Mouse (Mus musculus): Measurements from ENCODE around the gene Vwa8.
"Not testable (repeated sequence)": the region's sequence is repeated elsewhere in the genome, so short reads cannot be mapped to it uniquely, and the experiment has no call there.

Gene Vwa8

DNA sequence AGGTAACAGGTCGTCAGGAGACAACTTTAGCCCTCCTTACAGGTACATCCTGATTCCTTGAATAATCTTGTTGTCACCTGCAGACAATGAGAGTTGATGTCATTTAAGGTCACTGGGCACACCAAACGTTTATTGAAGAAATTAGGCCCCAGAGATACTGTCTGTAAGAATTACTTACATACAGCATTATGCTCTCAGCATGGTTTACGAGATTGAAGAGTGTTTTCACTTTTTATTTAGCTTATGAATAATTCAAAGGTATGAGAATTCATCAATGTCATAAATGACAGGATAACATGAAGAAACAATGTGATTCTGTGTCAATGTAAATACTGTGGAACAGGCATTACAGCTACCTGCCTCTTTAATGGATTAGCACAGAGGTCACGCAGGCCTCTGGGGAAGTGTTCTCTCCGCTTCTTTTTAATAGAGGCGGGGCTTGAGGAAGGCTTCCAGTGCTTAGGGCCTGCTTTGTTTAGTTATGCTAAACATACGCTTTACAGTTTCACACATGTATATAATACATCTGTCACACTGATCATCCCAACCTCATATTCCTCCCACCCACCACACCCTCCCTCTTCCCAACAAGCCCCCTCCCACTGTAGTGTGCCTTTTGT, 37.2 kb downstream of the Vwa8 start:
- DNase-seq = no peak

DNA sequence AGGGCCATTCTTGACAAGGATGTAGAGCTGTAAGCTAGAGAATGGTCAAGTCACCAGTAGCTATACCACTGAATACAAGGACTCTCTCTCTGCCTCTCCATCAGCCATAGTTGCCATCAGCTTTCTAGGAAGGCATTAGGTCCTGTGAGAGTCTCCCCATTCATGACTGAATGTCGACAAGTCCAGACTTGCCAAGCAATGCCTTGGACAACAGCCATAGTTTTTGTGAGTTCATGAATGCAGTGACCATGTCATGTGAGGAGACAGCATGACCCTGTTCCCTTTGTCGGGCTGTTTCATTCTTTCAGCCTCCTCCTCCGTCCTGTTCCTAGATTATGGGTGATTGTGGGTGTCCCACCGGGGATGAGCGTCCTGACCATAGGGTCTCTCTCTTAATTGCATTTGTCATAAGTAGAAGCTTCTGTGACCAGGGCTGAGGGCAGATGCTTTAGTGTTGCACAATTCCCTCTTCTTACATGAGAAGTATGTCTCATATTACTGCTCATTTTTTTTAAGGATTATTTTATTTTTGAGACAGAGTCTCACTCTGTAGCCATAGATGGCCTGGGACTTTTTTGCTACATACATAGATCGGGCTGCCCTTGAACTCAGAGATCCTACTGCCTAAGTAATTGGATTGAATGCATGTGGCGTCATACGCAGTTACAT, 37.8 kb downstream of the Vwa8 start:
- no peak for DNase-seq

DNA sequence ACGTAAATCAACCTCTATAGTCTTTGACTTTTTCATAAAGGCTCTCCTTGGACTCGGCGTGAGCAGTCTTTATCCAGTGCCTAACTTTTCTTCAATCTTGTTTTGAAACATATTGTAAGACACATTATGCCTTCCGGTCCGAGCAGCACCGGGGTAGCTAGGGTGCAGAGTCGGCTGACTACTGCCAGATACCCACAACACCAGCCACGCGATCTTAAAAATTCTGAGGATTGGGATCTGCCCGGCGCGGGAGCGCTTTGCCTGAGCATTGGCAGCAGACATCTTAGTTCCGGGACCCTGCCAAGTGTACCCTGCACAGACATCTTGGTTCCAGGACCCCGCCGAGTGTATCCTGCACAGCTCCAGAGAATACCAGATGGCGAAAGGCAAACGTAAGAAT, 38.6 kb downstream of the Vwa8 start:
- not testable (repeated sequence) for DNase-seq

DNA sequence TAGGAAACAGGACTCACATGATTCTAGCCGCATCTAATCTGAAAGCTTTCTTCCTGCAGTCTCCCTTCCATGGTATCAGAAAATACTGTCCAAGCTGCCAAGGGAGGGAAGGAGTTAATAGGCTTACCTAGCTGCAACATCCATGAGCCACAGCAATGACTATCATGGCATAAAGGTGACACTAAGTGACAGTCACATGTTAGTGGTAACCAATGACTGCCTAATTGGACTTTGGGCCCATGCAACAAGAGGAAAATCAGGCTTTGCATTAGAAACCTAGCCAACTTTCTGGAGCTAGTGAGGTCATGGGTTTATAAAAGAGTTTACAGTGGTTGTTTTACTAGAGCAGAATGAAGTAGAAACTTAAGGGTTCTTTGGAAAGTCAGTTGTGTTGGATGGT, 46.6 kb downstream of the Vwa8 start:
- no peak for DNase-seq

DNA sequence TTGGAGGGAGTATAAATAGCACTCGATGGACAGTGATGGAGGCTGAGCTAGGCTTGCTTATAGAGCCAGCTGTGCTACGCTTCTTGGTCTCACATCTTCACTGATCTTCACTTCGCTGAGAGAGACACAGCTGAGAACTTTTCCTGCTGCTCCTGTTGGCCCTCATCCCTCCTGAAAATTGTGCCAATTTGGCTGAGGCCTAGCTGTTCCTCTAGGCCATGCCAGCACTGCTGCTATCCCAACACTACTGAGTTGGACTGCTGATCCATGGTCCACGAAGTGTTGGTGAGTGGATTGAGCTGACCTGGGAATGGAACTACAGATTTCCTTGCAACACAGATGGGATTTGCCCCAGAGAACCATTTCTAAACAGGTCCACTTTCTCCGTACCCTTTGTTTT, 47.4 kb downstream of the Vwa8 start:
- DNase-seq = peak; percentile 31 to 67

DNA sequence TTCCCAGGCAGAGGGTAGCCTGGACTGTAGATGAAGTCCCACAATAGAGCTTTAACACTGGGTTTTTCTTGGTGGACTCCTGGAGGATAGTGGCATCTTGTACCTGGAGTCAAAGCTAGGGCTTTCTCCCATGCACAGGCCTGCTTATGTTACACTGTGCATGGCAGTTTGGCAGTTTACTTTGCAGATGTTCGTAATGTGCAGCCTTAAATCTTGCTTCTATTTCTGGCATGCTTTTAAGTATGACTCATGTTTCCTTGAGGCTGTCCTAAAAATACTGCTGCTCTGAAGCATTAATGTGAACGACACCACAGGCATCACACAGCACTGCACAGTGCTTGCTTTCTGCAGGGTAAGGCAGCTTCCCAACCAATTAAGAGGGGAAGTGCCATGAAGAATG, 51.9 kb downstream of the Vwa8 start:
- DNase-seq = peak in 1 of 2 experiments; percentile 15

DNA sequence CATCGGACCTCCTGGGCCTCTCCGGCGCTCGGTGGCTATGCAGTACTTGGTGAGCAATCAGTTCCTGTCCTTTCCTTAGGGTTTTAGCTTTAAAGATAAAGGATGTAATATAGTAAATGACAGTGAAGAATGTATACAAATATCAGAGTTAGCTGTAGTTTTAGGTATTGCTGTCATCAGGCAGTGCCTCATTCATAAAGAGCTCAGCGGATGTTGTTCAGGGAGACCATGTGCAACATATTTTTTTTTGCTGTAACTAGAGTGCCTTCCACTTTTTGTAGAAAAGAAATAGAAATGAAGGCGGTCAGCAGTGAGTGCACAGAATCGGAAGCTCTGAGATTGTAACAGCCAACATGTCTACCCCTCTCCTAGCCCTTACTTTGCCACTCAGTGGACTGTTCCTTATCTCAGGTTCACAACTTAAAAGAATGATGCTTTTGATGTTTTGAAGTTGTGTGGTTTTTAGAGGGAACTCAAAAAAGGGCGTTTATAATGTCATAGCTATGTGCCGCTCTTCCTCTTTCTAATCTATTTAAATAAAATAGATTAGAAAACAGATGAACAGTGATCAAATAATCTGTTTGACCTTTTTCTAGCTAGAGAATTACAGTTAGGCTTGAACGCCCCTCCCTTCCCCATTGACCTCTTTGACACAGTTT, 59.5 kb downstream of the Vwa8 start:
- no peak for DNase-seq

DNA sequence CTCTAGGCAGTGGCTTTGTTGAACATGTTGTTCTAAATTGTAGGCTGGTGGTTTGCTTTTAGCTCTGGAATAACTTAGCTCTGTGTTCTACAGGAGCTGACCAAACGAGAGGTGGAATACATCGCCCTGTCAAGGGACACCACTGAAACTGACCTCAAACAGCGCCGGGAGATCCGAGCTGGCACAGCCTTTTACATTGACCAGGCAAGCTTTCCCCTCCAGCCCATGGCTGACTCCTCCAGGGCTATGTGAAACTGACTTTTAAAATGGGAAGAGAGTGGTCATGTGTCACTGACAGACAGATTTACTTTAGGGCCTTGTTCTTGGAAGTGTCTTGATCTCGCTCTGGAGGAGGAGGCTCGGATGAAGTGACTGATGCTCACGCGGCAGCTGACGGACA, 63.2 kb downstream of the Vwa8 start:
- no peak for DNase-seq

DNA sequence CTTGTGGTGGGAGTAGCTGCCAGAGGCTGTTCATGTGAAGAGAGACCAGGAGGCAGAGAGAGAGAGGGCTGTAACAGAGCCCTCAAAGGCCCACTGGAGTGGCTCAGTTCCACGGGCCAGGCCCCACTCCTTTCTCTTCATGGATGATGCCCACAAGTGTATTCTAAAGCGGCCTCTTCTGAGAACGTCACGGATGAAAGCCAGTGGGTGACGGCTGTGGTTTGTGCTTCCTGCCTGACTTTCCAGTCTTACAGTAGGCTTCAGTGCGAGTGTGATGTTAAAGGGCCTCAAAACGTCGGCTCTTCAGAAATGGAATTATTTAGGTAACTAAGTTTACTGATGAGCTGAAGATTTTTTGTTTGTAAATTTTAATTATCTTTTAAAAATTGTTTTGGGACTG, 65.3 kb downstream of the Vwa8 start:
- DNase-seq = no peak

DNA sequence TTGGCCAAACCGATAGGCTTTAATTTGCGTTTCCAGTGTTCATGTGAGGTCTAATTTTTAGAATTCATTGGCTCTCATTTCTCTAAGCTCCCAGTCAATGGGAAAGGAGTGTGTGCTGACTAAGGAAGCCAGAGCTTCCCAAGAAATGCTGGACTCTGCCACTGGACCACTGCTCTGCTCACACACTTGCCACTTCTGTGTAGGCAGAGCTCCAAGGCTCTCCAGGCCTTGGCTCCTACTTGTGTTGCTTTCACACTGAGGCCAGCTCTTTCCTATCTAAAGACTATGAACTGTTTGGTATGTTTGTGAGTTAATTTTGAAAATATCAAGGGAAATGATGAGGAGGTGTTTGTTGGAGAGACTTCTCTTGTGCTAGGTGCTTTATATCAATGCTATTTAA, 67.8 kb downstream of the Vwa8 start:
- no peak for DNase-seq

DNA sequence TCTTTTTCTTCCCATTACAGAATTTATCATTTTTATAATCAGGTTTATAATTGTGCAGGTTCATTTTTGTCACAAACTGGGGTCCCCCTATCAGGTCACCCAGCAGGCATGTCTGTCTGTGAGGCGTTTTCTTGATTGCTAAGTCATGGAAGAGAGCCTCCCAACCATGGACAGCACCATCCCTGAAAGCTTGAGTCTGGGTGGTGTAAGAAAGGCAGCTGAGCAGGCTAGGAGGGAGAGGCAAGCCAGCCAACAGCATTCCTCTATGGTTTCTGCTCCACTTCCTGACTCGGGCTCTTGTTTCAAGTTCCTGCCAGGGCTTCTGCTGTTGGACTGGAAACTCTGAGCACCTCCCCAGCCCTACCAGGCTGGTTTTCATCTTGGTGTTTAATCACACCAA, 72.4 kb downstream of the Vwa8 start:
- no peak for DNase-seq

DNA sequence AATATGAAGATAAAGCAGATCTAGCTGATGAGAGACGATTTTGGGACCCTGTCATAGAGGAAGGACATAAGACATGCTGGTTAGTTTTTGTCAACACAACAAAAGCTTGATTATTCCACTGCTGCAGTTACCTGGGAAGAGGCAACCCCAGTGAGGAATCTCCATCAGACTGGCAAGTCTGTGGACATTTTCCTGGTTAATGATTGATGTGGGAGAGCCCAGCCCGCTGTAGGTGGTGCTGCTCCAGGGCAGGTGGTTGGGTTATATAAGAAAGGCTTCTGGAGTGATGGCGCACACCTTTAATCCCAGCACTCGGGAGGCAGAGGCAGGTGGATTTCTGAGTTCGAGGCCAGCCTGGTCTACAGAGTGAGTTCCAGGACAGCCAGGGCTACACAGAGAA, 74.8 kb downstream of the Vwa8 start:
- no peak for DNase-seq

DNA sequence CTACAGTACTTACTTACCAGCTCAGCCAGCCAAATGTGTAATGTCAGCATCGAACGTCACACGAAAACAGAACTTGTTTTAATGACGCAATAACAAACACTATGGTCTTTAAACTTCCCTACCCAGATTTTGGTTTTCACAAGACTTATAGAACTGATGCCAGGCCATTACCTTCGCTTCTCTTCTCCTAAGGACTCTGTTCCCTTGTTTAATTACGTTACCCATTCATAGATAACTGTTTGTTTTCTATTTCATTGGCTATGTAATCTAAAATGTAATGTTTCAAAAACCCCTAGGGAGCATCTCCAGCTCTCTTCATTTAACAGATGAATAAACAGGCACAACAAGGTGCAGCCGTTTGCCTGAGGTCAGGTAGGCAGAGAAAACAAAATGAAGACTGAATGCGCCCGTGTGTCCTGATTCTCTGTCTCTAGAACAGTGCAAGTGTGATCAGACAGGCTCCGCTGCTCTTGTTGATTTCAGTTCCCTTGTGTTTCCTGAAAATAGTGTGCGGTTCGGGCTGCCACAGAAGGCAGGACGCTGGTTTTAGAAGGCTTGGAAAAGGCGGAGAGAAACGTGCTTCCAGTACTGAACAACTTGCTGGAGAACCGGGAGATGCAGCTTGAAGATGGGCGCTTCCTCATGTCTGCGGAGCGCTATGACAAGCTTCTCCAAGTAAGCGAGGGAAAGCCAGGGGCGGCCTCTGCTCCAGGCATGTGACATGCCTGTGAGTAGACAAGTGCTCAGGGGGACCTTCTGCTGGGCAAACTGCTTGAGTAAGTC, 76.1 kb downstream of the Vwa8 start:
- DNase-seq = no peak

DNA sequence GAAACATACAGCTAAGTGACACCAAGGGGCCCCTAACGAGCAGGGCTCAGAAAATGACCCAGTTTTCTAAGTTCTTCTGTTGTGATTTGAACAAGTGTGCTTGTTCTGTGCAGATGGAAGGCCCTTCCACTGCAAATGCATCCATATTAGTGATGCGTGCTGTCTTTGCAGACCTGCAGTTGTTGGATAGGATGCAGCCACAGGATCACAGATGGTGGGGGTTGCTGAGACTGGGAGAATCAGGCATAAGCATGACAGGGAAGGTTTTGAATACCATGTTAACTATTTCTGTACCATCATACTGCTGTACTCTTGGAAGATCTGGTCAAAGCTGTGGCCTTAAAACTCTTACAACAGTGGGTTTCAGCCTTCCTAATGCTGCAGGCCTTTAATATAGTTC, 83.2 kb downstream of the Vwa8 start:
- no peak for DNase-seq

DNA sequence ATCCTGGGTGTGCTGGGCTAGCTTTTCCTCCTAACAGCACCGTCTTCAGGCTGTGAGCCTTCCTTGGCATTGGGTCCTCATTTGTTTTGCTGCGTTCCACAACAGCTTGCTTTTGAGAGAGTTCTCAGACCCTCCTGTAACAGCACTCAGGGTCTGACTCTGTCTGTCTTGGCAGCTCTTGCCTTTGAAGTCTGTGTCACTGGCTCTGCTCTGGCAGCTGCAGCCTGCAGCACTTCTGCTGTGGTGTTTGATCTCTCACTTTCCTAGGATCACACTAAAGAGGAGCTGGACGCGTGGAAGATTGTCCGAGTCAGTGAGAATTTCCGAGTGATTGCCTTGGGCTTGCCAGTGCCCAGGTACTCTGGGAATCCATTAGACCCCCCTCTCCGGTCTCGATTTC, 84.5 kb downstream of the Vwa8 start:
- DNase-seq = no peak

DNA sequence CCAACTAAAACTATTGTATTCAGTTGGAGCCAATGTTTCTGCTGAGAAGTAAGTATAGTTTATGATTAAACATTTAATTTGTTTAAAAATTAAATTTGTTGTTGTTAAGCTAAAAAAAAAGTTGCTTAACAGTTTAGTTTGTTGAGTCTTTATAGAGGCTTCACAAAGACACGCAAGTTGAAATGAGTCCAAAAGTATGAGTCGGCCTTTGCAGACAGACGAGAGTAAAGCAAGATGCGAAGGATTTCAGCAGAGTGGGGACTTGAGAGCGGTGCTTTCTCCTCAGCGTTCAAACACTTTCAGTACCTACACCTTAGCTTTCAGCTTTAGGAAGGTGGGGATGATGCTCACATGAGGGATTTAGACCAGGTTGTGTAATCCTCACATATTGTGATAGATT, 85.7 kb downstream of the Vwa8 start:
- DNase-seq = no peak

DNA sequence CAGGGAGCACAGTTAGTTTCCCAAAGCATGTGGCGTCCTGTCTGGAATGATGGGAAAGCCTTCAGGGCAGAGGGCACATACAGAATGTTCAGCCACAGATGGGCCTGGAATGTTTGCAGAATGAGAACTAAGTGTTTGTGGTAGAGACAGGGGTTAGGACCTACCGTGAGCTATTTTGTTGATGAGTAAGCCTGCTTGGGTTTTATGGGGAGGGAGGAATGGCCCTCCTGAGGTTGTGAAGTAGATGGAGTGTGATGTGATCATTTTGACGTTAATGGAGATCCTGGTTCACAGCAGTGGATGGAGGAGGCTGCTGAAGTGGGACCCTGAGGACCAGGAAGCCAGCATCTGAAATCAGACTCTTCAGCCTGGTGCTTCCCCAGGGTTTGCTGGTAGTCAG, 86.9 kb downstream of the Vwa8 start:
- DNase-seq = no peak

DNA sequence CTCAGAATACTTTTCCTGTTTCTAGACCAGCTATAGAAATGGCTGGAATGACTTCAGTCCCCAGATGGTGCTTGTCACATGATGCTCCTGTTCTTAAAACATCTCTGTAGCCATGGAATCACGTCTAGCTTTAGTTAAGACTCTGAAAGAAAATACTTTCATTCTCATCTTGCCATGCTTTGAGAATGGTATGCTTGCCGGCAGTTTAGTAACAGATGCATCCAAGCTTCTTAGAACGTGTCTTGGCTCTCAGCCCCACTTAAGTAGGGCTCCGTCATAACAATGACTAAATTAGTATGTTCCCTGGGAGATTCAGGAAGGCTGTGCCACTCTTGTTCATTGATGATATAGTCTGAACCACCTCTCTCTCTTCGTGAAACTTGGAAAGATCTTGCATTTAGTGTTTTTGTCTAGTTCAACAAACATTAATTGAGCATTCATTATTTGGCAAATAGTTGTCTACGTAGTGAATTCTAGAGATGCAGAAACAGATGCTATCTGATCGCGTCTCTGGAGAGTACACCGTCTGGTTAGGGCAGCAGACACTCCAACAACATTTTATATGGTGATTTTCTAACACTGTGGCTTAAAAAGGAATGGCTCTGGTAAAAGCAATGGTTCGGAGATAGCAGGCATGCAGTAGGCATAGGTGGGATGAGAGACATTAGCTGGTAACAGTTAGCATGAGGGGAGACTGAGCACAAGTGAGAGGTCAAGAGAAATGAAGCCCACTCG, 93.1 kb downstream of the Vwa8 start:
- DNase-seq = no peak

DNA sequence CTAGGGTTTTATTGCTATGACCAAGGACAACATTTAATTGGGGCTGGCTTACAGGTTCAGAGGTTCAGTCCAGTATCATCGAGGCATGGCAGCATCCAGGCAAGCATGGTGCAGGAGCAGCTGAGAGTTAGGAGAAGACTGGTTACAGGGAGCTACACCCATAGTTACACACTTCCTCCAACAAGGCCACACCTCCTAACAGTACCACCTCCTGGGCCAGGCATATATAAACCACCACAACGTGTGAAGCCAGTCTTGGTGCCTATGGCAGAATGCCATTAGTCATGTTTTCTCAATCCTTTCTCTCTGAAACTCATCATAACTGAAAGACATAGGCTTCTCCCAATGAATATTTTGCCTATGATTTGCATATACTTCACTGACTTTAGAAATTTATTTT, 106.9 kb downstream of the Vwa8 start:
- no peak for DNase-seq

DNA sequence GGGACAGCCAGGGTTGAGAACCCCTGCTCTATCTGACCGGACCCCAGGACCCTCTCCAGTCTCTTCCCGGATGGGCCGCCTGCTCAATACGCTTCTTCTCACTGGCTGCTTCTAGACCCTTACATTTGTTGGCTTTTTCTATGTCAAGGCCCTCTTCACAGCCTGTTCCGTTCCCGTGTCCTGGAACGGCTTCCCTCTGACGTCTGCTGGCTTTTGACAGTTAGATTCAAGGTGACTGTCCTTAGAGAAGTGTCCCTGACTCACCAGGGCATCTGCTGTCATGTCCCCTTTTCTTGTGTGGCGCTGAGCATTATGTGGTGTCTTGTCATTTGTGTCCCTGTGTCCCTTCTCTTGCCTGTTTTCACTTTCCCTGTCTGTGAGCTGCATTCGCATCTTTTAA, 121.8 kb downstream of the Vwa8 start:
- DNase-seq = no peak

DNA sequence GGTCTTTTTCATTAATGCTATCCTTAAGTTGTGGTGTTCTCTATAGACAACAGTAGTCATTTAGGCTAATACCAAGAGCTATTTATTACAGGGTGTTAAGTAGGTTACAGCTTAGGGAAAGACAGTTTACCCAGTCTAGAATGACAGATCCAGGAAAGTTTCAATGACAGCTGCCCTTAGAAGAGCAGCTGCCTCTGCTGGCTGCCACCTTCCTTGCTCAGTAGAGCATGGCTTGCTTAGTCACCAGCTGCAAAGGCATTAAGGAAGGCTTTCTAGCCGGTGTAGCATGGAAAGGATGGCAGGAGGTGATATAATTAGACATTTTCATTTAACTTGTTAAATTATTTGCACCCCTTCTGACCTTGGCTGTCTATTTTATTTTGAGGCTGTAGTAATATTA, 123.6 kb downstream of the Vwa8 start:
- no peak for DNase-seq

DNA sequence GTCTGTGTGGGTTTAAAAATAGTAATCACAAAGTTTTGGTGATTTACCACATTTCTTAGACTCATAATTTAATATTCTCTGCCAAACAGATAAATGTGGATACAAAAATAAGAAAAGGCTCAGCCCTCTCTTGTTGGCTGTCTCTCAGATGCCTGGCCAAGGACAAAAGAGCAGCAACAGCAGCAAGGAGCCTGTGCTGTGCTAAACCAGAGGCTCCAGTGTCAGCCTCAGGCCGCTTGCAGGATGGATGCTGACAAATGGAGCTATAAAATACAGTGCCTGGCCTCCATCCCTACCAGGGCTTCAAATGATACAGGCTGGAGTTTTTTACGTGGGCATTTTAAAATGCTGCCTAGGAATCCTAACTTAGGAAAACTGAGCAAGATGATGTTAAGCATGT, 134.3 kb downstream of the Vwa8 start:
- DNase-seq = no peak

DNA sequence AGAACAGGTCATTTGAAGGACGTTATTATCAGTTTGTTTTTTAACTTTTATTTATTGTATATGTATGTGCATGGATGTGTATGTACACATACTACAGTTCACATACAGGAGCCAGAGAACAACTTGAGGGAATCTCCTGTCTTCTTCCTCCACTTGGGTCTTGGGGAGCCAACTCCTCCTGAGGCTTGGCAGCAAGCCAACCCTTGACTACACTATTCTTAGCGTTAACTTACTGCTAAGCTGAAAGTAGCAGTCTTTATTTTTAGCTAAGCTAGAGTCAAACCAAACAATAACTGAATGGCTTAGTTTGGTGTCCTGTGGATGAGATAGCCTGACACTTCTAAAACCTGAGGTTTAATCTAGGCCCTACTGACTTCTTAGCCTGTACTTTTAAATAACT, 135.4 kb downstream of the Vwa8 start:
- peak in 1 of 2 experiments; percentile 13 for DNase-seq
